8 mouse cellular contexts compared by ENCODE assay signal in genomic region chr1:165641271-165641771, GRCm38 (mm10). TPM values are rescaled to one million over a fixed set of nuclear protein-coding genes. Genes with fewer than 3 reads are reported as not detected.
DNase-seq lines count a peak whose midpoint lies in the region; ATAC-seq and TF ChIP-seq lines count a peak whose summit lies in the region.

No protein-coding gene starts in this region.

- H3K27ac ChIP-seq in forebrain, embryonic 15.5 days (replicated peaks) = peak overlapping the region; percentile 66; the same call in 1 of the 2 replicates
- peak overlapping the region; percentile 87; the same call in 1 of the 2 replicates for H3K27ac ChIP-seq in lung, embryonic 14.5 days (ENCODE audit: low read depth)

- H3K4me2 ChIP-seq in forebrain, embryonic 15.5 days (replicated peaks) = peak overlapping the region; percentile 46
- peak overlapping the region; percentile 73 for H3K4me2 ChIP-seq in lung, embryonic 14.5 days

- no peaks in the 10 kb centered on the region for H3K9me3 ChIP-seq in forebrain, embryonic 15.5 days
- H3K9me3 ChIP-seq in lung, embryonic 14.5 days (ENCODE audit: low read depth, low read length) = no peaks in the 10 kb centered on the region

- 2% methylated on average over 16 of the region's 16 CpGs for WGBS in forebrain, embryonic 15.5 days
- 6% methylated on average over 16 of the region's 16 CpGs for WGBS in lung, embryonic 14.5 days

- peak overlapping the region; percentile 52; the same call in 1 of the 2 replicates for H3K9ac ChIP-seq in forebrain, embryonic 15.5 days (replicated peaks)
- H3K9ac ChIP-seq in lung, embryonic 14.5 days = peak overlapping the region; percentile 68

- no peaks in the 10 kb centered on the region for H3K27me3 ChIP-seq in forebrain, embryonic 15.5 days
- no peaks in the 10 kb centered on the region for H3K27me3 ChIP-seq in lung, embryonic 14.5 days (ENCODE audit: insufficient read depth, low read length)

- peak; percentile 64 for ATAC-seq in forebrain, embryonic 15.5 days (replicated peaks)
- ATAC-seq in lung, embryonic 14.5 days (ENCODE audit: insufficient read depth) = peak; percentile 45
- peak; percentile 75 for ATAC-seq in neutrophil, adult 5-6 weeks (ENCODE audit: extremely low read depth, insufficient number of reproducible peaks, low FRiP score, poor library complexity, severe bottlenecking)

- DNase-seq in ES-CJ7 (ENCODE audit: low read depth, low spot score) = peak; percentile 81
- peak; percentile 73 for DNase-seq in cerebellum, adult 11 months
- DNase-seq in heart, postnatal 4 days = peak; percentile 83
- peak; percentile 61 to 88 for DNase-seq in layer of hippocampus, adult 8-10 months (ENCODE audit: low spot score in 2 of 2)
- DNase-seq in lung, embryonic 14.5 days = peak; percentile 91
- peak; percentile 28 to 54 for DNase-seq in thymus, adult 18-20 months

- TF ChIP-seq CTCF in lung, embryonic 14.5 days (IDR thresholded peaks at IDR 0.05; ENCODE audit: low read depth) = peak; percentile 78

- peak overlapping the region; percentile 91 for H3K4me3 ChIP-seq in forebrain, embryonic 15.5 days
- H3K4me3 ChIP-seq in lung, embryonic 14.5 days (ENCODE audit: low read depth, low read length) = peak overlapping the region; percentile 73

- no peaks in the 10 kb centered on the region for H3K36me3 ChIP-seq in forebrain, embryonic 15.5 days
- H3K36me3 ChIP-seq in lung, embryonic 14.5 days (ENCODE audit: insufficient read depth) = no peaks in the 10 kb centered on the region

- H3K4me1 ChIP-seq in forebrain, embryonic 15.5 days = no peaks in the 10 kb centered on the region; the same call in 1 of the 2 replicates
- H3K4me1 ChIP-seq in lung, embryonic 14.5 days (ENCODE audit: insufficient read depth) = no peaks in the 10 kb centered on the region

RNA-seq across cellular contexts. Expression of gene Mpzl1, which starts 7.0 kb away (rescaled TPM):
- 144 and 146 TPM in 2 replicates for polyA plus RNA-seq in forebrain, embryonic 15.5 days (2015; fragmentation: Nextera tagmentation; extraction: Ambion mirVana)
- total RNA-seq in heart, postnatal 4 days (2021) = 10 to 100 TPM; 65.0 to 65.2 TPM
- total RNA-seq in layer of hippocampus, adult 8-10 months (2022) = 10 to 100 TPM; 25.9 to 38.3 (median 31.6) TPM
- 208 and 220 TPM in 2 replicates for polyA plus RNA-seq in lung, embryonic 14.5 days (2014; fragmentation: Nextera tagmentation; extraction: Ambion mirVana)
- not detected in 2 replicates for total RNA-seq in neutrophil, adult 5-6 weeks (2017)

Comparison
In these comparisons a context has a peak if more than half of its experiments do, and no peak if none do; other contexts are left out.
1. Peak in every context shown above with its lines: DNase-seq, ATAC-seq, H3K4me3 ChIP-seq and H3K27ac ChIP-seq.
2. DNase-seq: peak in every context shown above with its lines; median percentile 91 in lung, embryonic 14.5 days; 83 in heart, postnatal 4 days; 81 in ES-CJ7; 74 in layer of hippocampus, adult 8-10 months; 73 in cerebellum, adult 11 months; 41 in thymus, adult 18-20 months.
3. RNA of gene Mpzl1, which starts 7.0 kb away (total RNA-seq): 65.0 to 65.2 TPM in heart, postnatal 4 days and 25.9 to 38.3 TPM in layer of hippocampus, adult 8-10 months; not detected in neutrophil, adult 5-6 weeks; every median in the first group is over 10 times any median in the second.